Mouse (Mus musculus): Measurements from ENCODE around the gene 4930518I15Rik. TPM values are rescaled to one million over a fixed set of nuclear protein-coding genes. Genes with fewer than 3 reads are reported as not detected.
A peak's percentile ranks its signal among the peaks of the same experiment; 100 is the strongest.

The 4930518I15Rik gene
- polyA plus RNA-seq, 1 experiment from 2014 or later = 6.7 TPM

GRCm38 (mm10) chr2:156884396-156885211 lies 26.9 kb upstream of the 4930518I15Rik start:
- Histone ChIP-seq H3K4me1 (ENCODE audit: control insufficient read depth, insufficient read depth, low read length) (no peaks in the 10 kb centered on the region), H3K27me3 (ENCODE audit: control insufficient read depth, insufficient read depth, low read length) (no peaks in the 10 kb centered on the region), H3K27ac (ENCODE audit: low read length) (no peak overlapping the region), H3K9ac (ENCODE audit: low read length) (no peak overlapping the region), H3K4me3 (replicated peaks; ENCODE audit: low read length) (no peak overlapping the region), H3K9me3 (replicated peaks; ENCODE audit: control insufficient read depth, low read length) (no peaks in the 10 kb centered on the region), H3K36me3 (ENCODE audit: control insufficient read depth, insufficient read depth, low read length) (no peaks in the 10 kb centered on the region), H3K4me2 (ENCODE audit: low read depth, low read length) (no peak overlapping the region)
- 87% methylated on average over 10 of the region's 10 CpGs for WGBS
- no peak for ATAC-seq (ENCODE audit: insufficient read depth, low FRiP score)

DNA sequence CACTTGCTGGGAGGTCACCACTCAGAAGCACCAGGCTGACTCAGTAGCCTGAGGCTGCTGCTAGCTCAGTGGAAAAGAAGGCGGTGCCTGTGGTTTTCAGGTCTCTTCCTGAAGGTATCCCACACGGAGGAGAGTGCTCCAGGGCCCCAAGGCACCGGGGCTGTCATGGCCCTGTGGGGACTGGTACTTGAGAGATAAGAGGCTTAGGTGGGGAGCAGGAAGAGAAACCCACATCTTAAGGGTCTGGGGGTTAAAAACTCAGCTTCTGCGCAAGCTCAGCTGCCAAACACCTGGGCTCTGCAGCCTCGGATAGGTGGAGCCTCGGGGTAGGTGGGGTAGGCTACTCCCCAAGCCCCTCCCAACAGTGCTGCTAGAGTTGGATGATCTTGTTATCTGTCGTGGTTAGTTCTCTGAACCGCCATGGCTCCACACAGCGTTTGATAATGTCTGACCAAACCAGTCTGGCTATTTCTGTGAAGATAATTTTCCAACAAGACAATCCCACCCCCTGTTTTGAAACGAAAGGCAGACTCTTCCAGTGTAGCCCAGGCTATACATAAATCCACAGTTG lies 24.8 kb upstream of the 4930518I15Rik start:
- ATAC-seq (ENCODE audit: insufficient read depth, low FRiP score) = no peak
- H3K4me1 ChIP-seq (ENCODE audit: control insufficient read depth, insufficient read depth, low read length) = no peaks in the 10 kb centered on the region
- no peak overlapping the region for H3K9ac ChIP-seq (ENCODE audit: low read length)
- no peaks in the 10 kb centered on the region for H3K9me3 ChIP-seq (replicated peaks; ENCODE audit: control insufficient read depth, low read length)
- no peaks in the 10 kb centered on the region for H3K27me3 ChIP-seq (ENCODE audit: control insufficient read depth, insufficient read depth, low read length)
- H3K27ac ChIP-seq (ENCODE audit: low read length) = no peak overlapping the region
- no peak overlapping the region for H3K4me3 ChIP-seq (replicated peaks; ENCODE audit: low read length)
- H3K4me2 ChIP-seq (ENCODE audit: low read depth, low read length) = no peak overlapping the region
- no peaks in the 10 kb centered on the region for H3K36me3 ChIP-seq (ENCODE audit: control insufficient read depth, insufficient read depth, low read length)
- WGBS = 31% methylated on average over 10 of the region's 10 CpGs

- WGBS = 86% methylated on average over 3 of the region's 3 CpGs
- ATAC-seq (ENCODE audit: insufficient read depth, low FRiP score) = no peak
- H3K9me3 ChIP-seq (replicated peaks; ENCODE audit: control insufficient read depth, low read length) = no peaks in the 10 kb centered on the region
Measured at GRCm38 (mm10) chr2:156879541-156879940, 21.8 kb upstream of the 4930518I15Rik start.

GRCm38 (mm10) chr2:156877726-156878125 lies 20.0 kb upstream of the 4930518I15Rik start:
- Histone ChIP-seq H3K36me3 (ENCODE audit: control insufficient read depth, insufficient read depth, low read length) (peaks cover 8% of the 10 kb centered on the region; the same call in 1 of the 2 replicates), H3K9ac (ENCODE audit: low read length) (no peak overlapping the region), H3K4me1 (ENCODE audit: control insufficient read depth, insufficient read depth, low read length) (no peaks in the 10 kb centered on the region), H3K4me3 (replicated peaks; ENCODE audit: low read length) (no peak overlapping the region), H3K27ac (ENCODE audit: low read length) (no peak overlapping the region), H3K27me3 (ENCODE audit: control insufficient read depth, insufficient read depth, low read length) (no peaks in the 10 kb centered on the region), H3K4me2 (ENCODE audit: low read depth, low read length) (no peak overlapping the region), H3K9me3 (replicated peaks; ENCODE audit: control insufficient read depth, low read length) (no peaks in the 10 kb centered on the region)
- ATAC-seq (ENCODE audit: insufficient read depth, low FRiP score) = no peak
- 52% methylated on average over 9 of the region's 9 CpGs for WGBS

More at GRCm38 (mm10) chr2:156879541-156879940, 21.8 kb upstream of the 4930518I15Rik start:
- Histone ChIP-seq H3K9ac (ENCODE audit: low read length) (no peak overlapping the region), H3K27ac (ENCODE audit: low read length) (no peak overlapping the region), H3K4me2 (ENCODE audit: low read depth, low read length) (no peak overlapping the region), H3K36me3 (ENCODE audit: control insufficient read depth, insufficient read depth, low read length) (0 out of 2 replicates have a peak, but pooled peaks cover under 1% of the 10 kb centered on the region), H3K27me3 (ENCODE audit: control insufficient read depth, insufficient read depth, low read length) (no peaks in the 10 kb centered on the region), H3K4me3 (replicated peaks; ENCODE audit: low read length) (no peak overlapping the region), H3K4me1 (ENCODE audit: control insufficient read depth, insufficient read depth, low read length) (no peaks in the 10 kb centered on the region)

GRCm38 (mm10) chr2:156874760-156875510 lies 17.2 kb upstream of the 4930518I15Rik start:
- Histone ChIP-seq H3K36me3 (ENCODE audit: control insufficient read depth, insufficient read depth, low read length) (peaks cover 19% of the 10 kb centered on the region; the same call in 1 of the 2 replicates), H3K27ac (ENCODE audit: low read length) (no peak overlapping the region), H3K4me2 (ENCODE audit: low read depth, low read length) (no peak overlapping the region), H3K9me3 (replicated peaks; ENCODE audit: control insufficient read depth, low read length) (no peaks in the 10 kb centered on the region), H3K27me3 (ENCODE audit: control insufficient read depth, insufficient read depth, low read length) (no peaks in the 10 kb centered on the region), H3K4me3 (replicated peaks; ENCODE audit: low read length) (no peak overlapping the region), H3K4me1 (ENCODE audit: control insufficient read depth, insufficient read depth, low read length) (peaks cover 7% of the 10 kb centered on the region), H3K9ac (ENCODE audit: low read length) (no peak overlapping the region)
- ATAC-seq (ENCODE audit: insufficient read depth, low FRiP score) = no peak
- WGBS = 94% methylated on average over 4 of the region's 4 CpGs

GRCm38 (mm10) chr2:156874047-156874759 lies 16.5 kb upstream of the 4930518I15Rik start:
- Histone ChIP-seq H3K27me3 (ENCODE audit: control insufficient read depth, insufficient read depth, low read length) (no peaks in the 10 kb centered on the region), H3K27ac (ENCODE audit: low read length) (no peak overlapping the region), H3K4me3 (replicated peaks; ENCODE audit: low read length) (no peak overlapping the region), H3K4me1 (ENCODE audit: control insufficient read depth, insufficient read depth, low read length) (peaks cover 8% of the 10 kb centered on the region), H3K9ac (ENCODE audit: low read length) (no peak overlapping the region), H3K9me3 (replicated peaks; ENCODE audit: control insufficient read depth, low read length) (no peaks in the 10 kb centered on the region), H3K36me3 (ENCODE audit: control insufficient read depth, insufficient read depth, low read length) (peaks cover 22% of the 10 kb centered on the region; the same call in 1 of the 2 replicates), H3K4me2 (ENCODE audit: low read depth, low read length) (no peak overlapping the region)
- ATAC-seq (ENCODE audit: insufficient read depth, low FRiP score) = no peak
- 90% methylated on average over 8 of the region's 8 CpGs for WGBS

DNA sequence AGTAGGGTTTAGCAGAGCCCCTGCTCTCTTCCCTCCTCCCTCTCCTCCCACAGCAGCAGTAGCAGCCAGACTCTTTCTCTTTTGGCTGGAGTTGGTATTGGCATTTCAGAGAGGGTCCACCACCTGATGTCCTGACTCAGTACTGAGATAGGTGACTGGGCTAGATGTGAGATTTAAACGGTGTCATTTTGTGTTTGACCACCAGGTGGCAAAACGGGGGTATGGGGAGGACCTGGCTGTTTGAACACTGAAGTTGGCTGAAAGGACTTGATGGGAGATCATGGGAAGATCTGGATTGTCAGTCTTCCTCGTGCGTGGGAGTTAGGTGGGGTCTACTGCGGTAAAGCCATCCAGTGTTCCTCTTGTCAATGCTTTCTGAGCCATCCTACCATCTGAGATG lies 15.9 kb upstream of the 4930518I15Rik start:
- no peak for ATAC-seq (ENCODE audit: insufficient read depth, low FRiP score)
- Histone ChIP-seq H3K4me3 (replicated peaks; ENCODE audit: low read length) (no peak overlapping the region), H3K9me3 (replicated peaks; ENCODE audit: control insufficient read depth, low read length) (no peaks in the 10 kb centered on the region), H3K4me2 (ENCODE audit: low read depth, low read length) (no peak overlapping the region), H3K4me1 (ENCODE audit: control insufficient read depth, insufficient read depth, low read length) (peaks cover 8% of the 10 kb centered on the region), H3K27ac (ENCODE audit: low read length) (no peak overlapping the region), H3K9ac (ENCODE audit: low read length) (no peak overlapping the region), H3K36me3 (ENCODE audit: control insufficient read depth, insufficient read depth, low read length) (peaks cover 28% of the 10 kb centered on the region), H3K27me3 (ENCODE audit: control insufficient read depth, insufficient read depth, low read length) (no peaks in the 10 kb centered on the region)
- 26% methylated on average over 5 of the region's 5 CpGs for WGBS

DNA sequence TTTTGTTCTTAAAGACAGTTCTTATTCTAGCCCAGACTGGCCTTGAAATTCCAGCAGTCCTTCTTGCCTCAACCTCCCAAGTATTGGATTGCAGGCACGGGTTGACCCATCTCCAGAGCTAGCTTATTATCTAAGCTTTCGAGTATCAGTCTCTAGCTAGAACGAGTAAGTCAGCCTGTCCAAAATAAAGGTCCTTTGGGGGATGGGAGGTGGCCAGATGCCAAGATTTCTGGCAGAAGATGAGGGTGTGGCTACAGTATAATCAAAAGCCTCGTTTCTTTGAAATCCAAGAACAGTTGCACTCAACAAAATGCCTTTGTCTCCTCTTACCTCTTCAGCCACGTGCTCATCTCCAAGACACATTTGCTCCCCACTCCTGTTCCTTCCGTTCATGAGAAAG lies 12.8 kb upstream of the 4930518I15Rik start:
- Histone ChIP-seq H3K27ac (ENCODE audit: low read length) (no peak overlapping the region; the same call in 1 of the 2 replicates), H3K36me3 (ENCODE audit: control insufficient read depth, insufficient read depth, low read length) (peaks cover 36% of the 10 kb centered on the region), H3K9me3 (replicated peaks; ENCODE audit: control insufficient read depth, low read length) (no peaks in the 10 kb centered on the region), H3K4me2 (ENCODE audit: low read depth, low read length) (no peak overlapping the region), H3K4me1 (ENCODE audit: control insufficient read depth, insufficient read depth, low read length) (peaks cover 8% of the 10 kb centered on the region), H3K4me3 (replicated peaks; ENCODE audit: low read length) (no peak overlapping the region), H3K27me3 (ENCODE audit: control insufficient read depth, insufficient read depth, low read length) (no peaks in the 10 kb centered on the region), H3K9ac (ENCODE audit: low read length) (peak overlapping the region; percentile 41; the same call in 1 of the 2 replicates)
- ATAC-seq (ENCODE audit: insufficient read depth, low FRiP score) = no peak
- 41% methylated on average over 6 of the region's 6 CpGs for WGBS
